Mouse (Mus musculus): ENCODE measurements around the gene Tada3. TPM values are rescaled to one million over a fixed set of nuclear protein-coding genes. Genes with fewer than 3 reads are reported as not detected.
A peak's percentile ranks its signal among the peaks of the same experiment; 100 is the strongest.

The Tada3 gene
- total and polyA plus RNA-seq, 2 experiments from 2014 or later: 31.0 to 74.0 TPM

- no peak for DNase-seq (ENCODE audit: low spot score)
- 93% methylated on average over 7 of the region's 7 CpGs for WGBS
- Histone ChIP-seq H3K27ac (ENCODE audit: low read depth, low read length) (no peak overlapping the region), H3K27me3 (ENCODE audit: insufficient read depth, low read length) (no peaks in the 10 kb centered on the region), H3K4me3 (ENCODE audit: low read depth, low read length) (no peak overlapping the region), H3K9me3 (ENCODE audit: low read length) (no peaks in the 10 kb centered on the region), H3K4me1 (ENCODE audit: insufficient read depth, low read length) (no peaks in the 10 kb centered on the region), H3K4me2 (ENCODE audit: low read depth, low read length, poor library complexity, severe bottlenecking) (no peak overlapping the region), H3K36me3 (ENCODE audit: insufficient read depth, low read length) (peaks cover 52% of the 10 kb centered on the region), H3K9ac (replicated peaks; ENCODE audit: low read length, poor library complexity, severe bottlenecking) (no peak overlapping the region)
- TF ChIP-seq CTCF (IDR thresholded peaks at IDR 0.05): no peak
- ATAC-seq (ENCODE audit: low FRiP score): no peak
Observed at GRCm38 (mm10) chr6:113368124-113368523, 9.6 kb downstream of the Tada3 start.

GRCm38 (mm10) chr6:113367574-113367973 lies 10.1 kb downstream of the Tada3 start:
- Histone ChIP-seq H3K27me3 (ENCODE audit: insufficient read depth, low read length) (no peaks in the 10 kb centered on the region), H3K36me3 (ENCODE audit: insufficient read depth, low read length) (peaks cover 47% of the 10 kb centered on the region), H3K4me3 (ENCODE audit: low read depth, low read length) (no peak overlapping the region), H3K9me3 (ENCODE audit: low read length) (no peaks in the 10 kb centered on the region), H3K27ac (ENCODE audit: low read depth, low read length) (no peak overlapping the region), H3K4me1 (ENCODE audit: insufficient read depth, low read length) (no peaks in the 10 kb centered on the region), H3K9ac (replicated peaks; ENCODE audit: low read length, poor library complexity, severe bottlenecking) (no peak overlapping the region), H3K4me2 (ENCODE audit: low read depth, low read length, poor library complexity, severe bottlenecking) (no peak overlapping the region)
- DNase-seq (ENCODE audit: low spot score) (no peak), ATAC-seq (ENCODE audit: low FRiP score) (no peak)
- no peak for TF ChIP-seq CTCF (IDR thresholded peaks at IDR 0.05)
- WGBS: 100% methylated on average over 1 of the region's 1 CpGs

- 90% methylated on average over 6 of the region's 6 CpGs for WGBS
- no peak for ATAC-seq (ENCODE audit: low FRiP score)
- H3K4me3 ChIP-seq (ENCODE audit: low read depth, low read length): no peak overlapping the region
Observed at GRCm38 (mm10) chr6:113366639-113367038, 11.0 kb downstream of the Tada3 start.

GRCm38 (mm10) chr6:113364518-113365135 lies 13.1 kb downstream of the Tada3 start:
- no peak overlapping the region for H3K27ac ChIP-seq (ENCODE audit: low read depth, low read length)
- no peak for TF ChIP-seq CTCF (IDR thresholded peaks at IDR 0.05)
- no peak overlapping the region for H3K9ac ChIP-seq (replicated peaks; ENCODE audit: low read length, poor library complexity, severe bottlenecking)
- DNase-seq (ENCODE audit: low spot score) (no peak), ATAC-seq (ENCODE audit: low FRiP score) (no peak)
- peaks cover 20% of the 10 kb centered on the region for H3K36me3 ChIP-seq (ENCODE audit: insufficient read depth, low read length)
- H3K27me3 ChIP-seq (ENCODE audit: insufficient read depth, low read length): no peaks in the 10 kb centered on the region
- no peak overlapping the region for H3K4me2 ChIP-seq (ENCODE audit: low read depth, low read length, poor library complexity, severe bottlenecking)
- no peaks in the 10 kb centered on the region for H3K9me3 ChIP-seq (ENCODE audit: low read length)
- no peaks in the 10 kb centered on the region for H3K4me1 ChIP-seq (ENCODE audit: insufficient read depth, low read length)
- WGBS: 73% methylated on average over 8 of the region's 8 CpGs
- no peak overlapping the region for H3K4me3 ChIP-seq (ENCODE audit: low read depth, low read length)

More at GRCm38 (mm10) chr6:113366639-113367038, 11.0 kb downstream of the Tada3 start:
- Histone ChIP-seq H3K4me2 (ENCODE audit: low read depth, low read length, poor library complexity, severe bottlenecking) (no peak overlapping the region), H3K36me3 (ENCODE audit: insufficient read depth, low read length) (peaks cover 38% of the 10 kb centered on the region), H3K4me1 (ENCODE audit: insufficient read depth, low read length) (no peaks in the 10 kb centered on the region), H3K9ac (replicated peaks; ENCODE audit: low read length, poor library complexity, severe bottlenecking) (no peak overlapping the region), H3K27ac (ENCODE audit: low read depth, low read length) (no peak overlapping the region), H3K9me3 (ENCODE audit: low read length) (no peaks in the 10 kb centered on the region), H3K27me3 (ENCODE audit: insufficient read depth, low read length) (no peaks in the 10 kb centered on the region)
- DNase-seq (ENCODE audit: low spot score): no peak
- no peak for TF ChIP-seq CTCF (IDR thresholded peaks at IDR 0.05)

GRCm38 (mm10) chr6:113362241-113362640 lies 15.4 kb downstream of the Tada3 start:
- ATAC-seq (ENCODE audit: low FRiP score) (no peak), DNase-seq (ENCODE audit: low spot score) (no peak)
- H3K9ac ChIP-seq (replicated peaks; ENCODE audit: low read length, poor library complexity, severe bottlenecking): no peak overlapping the region
- no peak overlapping the region for H3K27ac ChIP-seq (ENCODE audit: low read depth, low read length)
- H3K27me3 ChIP-seq (ENCODE audit: insufficient read depth, low read length): no peaks in the 10 kb centered on the region
- TF ChIP-seq CTCF (IDR thresholded peaks at IDR 0.05): no peak
- H3K4me3 ChIP-seq (ENCODE audit: low read depth, low read length): no peak overlapping the region
- WGBS: 100% methylated on average over 1 of the region's 1 CpGs
- H3K4me2 ChIP-seq (ENCODE audit: low read depth, low read length, poor library complexity, severe bottlenecking): no peak overlapping the region
- no peaks in the 10 kb centered on the region for H3K9me3 ChIP-seq (ENCODE audit: low read length)
- peaks cover 2% of the 10 kb centered on the region; the same call in 1 of the 2 replicates for H3K36me3 ChIP-seq (ENCODE audit: insufficient read depth, low read length)
- no peaks in the 10 kb centered on the region for H3K4me1 ChIP-seq (ENCODE audit: insufficient read depth, low read length)

GRCm38 (mm10) chr6:113361476-113361875 lies 16.2 kb downstream of the Tada3 start:
- DNase-seq (ENCODE audit: low spot score): no peak
- Histone ChIP-seq H3K4me3 (ENCODE audit: low read depth, low read length) (no peak overlapping the region), H3K4me2 (ENCODE audit: low read depth, low read length, poor library complexity, severe bottlenecking) (no peak overlapping the region), H3K27ac (ENCODE audit: low read depth, low read length) (no peak overlapping the region), H3K27me3 (ENCODE audit: insufficient read depth, low read length) (no peaks in the 10 kb centered on the region), H3K9ac (replicated peaks; ENCODE audit: low read length, poor library complexity, severe bottlenecking) (no peak overlapping the region), H3K9me3 (ENCODE audit: low read length) (no peaks in the 10 kb centered on the region), H3K36me3 (ENCODE audit: insufficient read depth, low read length) (peaks cover 2% of the 10 kb centered on the region; the same call in 1 of the 2 replicates), H3K4me1 (ENCODE audit: insufficient read depth, low read length) (no peaks in the 10 kb centered on the region)
- ATAC-seq (ENCODE audit: low FRiP score): no peak
- peak; percentile 19; the same call in 1 of the 2 replicates for TF ChIP-seq CTCF (IDR thresholded peaks at IDR 0.05)
- 81% methylated on average over 4 of the region's 4 CpGs for WGBS
